Comparison of ENCODE assay signal across 10 mouse cellular contexts in the genomic region with DNA sequence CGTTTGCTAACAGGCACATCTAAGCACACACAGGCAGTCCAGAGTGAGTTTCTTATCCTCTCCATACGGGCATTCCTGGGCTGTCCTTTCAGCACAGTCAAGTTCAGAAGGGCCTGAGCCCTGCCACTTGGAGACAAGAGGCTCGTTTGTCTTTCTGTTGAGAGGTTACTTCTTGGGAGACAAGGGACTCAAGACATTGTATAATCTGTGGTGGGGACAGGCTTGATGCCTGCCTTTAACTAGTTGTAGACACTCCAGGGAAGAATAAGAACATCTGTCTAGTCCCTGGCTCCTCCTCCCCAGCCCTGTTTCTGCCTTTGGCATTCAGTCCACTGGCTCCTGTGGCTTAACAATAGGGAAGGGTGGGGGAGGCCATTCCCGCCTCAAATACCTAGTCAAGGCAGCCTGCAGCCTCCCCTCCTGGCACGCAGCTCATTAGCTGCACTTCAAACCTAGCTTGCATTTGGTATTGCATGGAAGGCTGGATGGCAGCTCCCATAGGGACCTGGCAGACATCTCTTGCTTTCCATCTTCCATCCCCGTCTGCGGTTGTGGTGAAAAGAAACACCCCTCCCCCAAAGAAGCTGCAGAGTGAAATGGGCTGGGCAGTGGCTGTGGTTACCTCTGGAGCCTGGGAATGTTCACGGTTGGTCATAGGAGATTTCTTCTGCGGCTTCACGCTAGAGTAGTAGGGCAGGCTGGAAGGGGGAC. TPM values are rescaled to one million over a fixed set of nuclear protein-coding genes. Genes with fewer than 3 reads are reported as not detected.
DNase-seq lines count a peak whose midpoint lies in the region; ATAC-seq and TF ChIP-seq lines count a peak whose summit lies in the region.
"Had no signal": no experiment of that assay in that cellular context is flagged by ENCODE, and none has a peak within 500 bp of the region (broad histone marks: within the 10 kb centered on the region; RNA-seq: fewer than 3 reads in every experiment).

No protein-coding gene starts in this region.

- ATAC-seq in lung, embryonic 14.5 days (ENCODE audit: insufficient read depth) = peak; percentile 10; the same call in 1 of the 2 replicates
- peak; percentile 45 for ATAC-seq in embryonic facial prominence, embryonic 12.5 days (ENCODE audit: insufficient number of reproducible peaks, insufficient read depth, low FRiP score, low TSS enrichment)
- ATAC-seq in limb, embryonic 11.5 days (ENCODE audit: insufficient number of reproducible peaks, low FRiP score, low TSS enrichment, low read depth) = no peak
- peak; percentile 38; the same call in 1 of the 2 replicates for ATAC-seq in stomach, embryonic 14.5 days (ENCODE audit: insufficient number of reproducible peaks, insufficient read depth, low FRiP score, low read depth)

- TF ChIP-seq CTCF in lung, embryonic 14.5 days (IDR thresholded peaks at IDR 0.05; ENCODE audit: low read depth) = no peak
- no peak for TF ChIP-seq CTCF in lung, adult 2 months (IDR thresholded peaks at IDR 0.05; ENCODE audit: insufficient read depth, low read length)

- 18% methylated on average over 10 of the region's 10 CpGs for WGBS in lung, embryonic 14.5 days
- 44% methylated on average over 10 of the region's 10 CpGs for WGBS in lung, adult 2 months
- WGBS in embryonic facial prominence, embryonic 12.5 days = 3% methylated on average over 10 of the region's 10 CpGs
- WGBS in limb, embryonic 11.5 days = 14% methylated on average over 10 of the region's 10 CpGs
- WGBS in stomach, embryonic 14.5 days = 20% methylated on average over 10 of the region's 10 CpGs

- peak; percentile 46 for DNase-seq in lung, embryonic 14.5 days
- no peak for DNase-seq in lung, adult 2 months
- peak; percentile 65 for DNase-seq in limb, embryonic 11.5 days (ENCODE audit: low spot score)
- no peak for DNase-seq in left cerebral cortex, postnatal 36 days (ENCODE audit: low spot score in 2 of 2)
- DNase-seq in spleen, adult 18-20 months = no peak
- no peak for DNase-seq in cerebellum, adult 18-20 months
- DNase-seq: adrenal gland, postnatal 25 days; heart, postnatal 10 days had no signal

- no peak overlapping the region for H3K4me3 ChIP-seq in lung, embryonic 14.5 days (ENCODE audit: low read depth, low read length)
- H3K4me3 ChIP-seq in lung, adult 2 months (replicated peaks; ENCODE audit: extremely low read depth, low read depth, low read length) = no peak overlapping the region
- no peak overlapping the region for H3K4me3 ChIP-seq in embryonic facial prominence, embryonic 12.5 days
- no peak overlapping the region for H3K4me3 ChIP-seq in limb, embryonic 11.5 days (ENCODE audit: low read depth, low read length)
- no peak overlapping the region for H3K4me3 ChIP-seq in stomach, embryonic 14.5 days (ENCODE audit: low read depth, low read length)

- H3K36me3 ChIP-seq in lung, embryonic 14.5 days (ENCODE audit: insufficient read depth) = no peaks in the 10 kb centered on the region
- no peaks in the 10 kb centered on the region for H3K36me3 ChIP-seq in embryonic facial prominence, embryonic 12.5 days
- H3K36me3 ChIP-seq in limb, embryonic 11.5 days (ENCODE audit: control insufficient read depth, insufficient read depth, low read length) = no peaks in the 10 kb centered on the region
- no peaks in the 10 kb centered on the region for H3K36me3 ChIP-seq in stomach, embryonic 14.5 days (ENCODE audit: control insufficient read depth, insufficient read depth, low read length)

- H3K4me1 ChIP-seq in lung, embryonic 14.5 days (ENCODE audit: insufficient read depth) = peaks cover 43% of the 10 kb centered on the region
- H3K4me1 ChIP-seq in lung, adult 2 months (ENCODE audit: control insufficient read depth, insufficient read depth, low read length) = no peaks in the 10 kb centered on the region; the same call in 1 of the 2 replicates
- H3K4me1 ChIP-seq in embryonic facial prominence, embryonic 12.5 days = peaks cover 63% of the 10 kb centered on the region
- H3K4me1 ChIP-seq in limb, embryonic 11.5 days (ENCODE audit: control insufficient read depth, insufficient read depth, low read length) = peaks cover 55% of the 10 kb centered on the region
- peaks cover 44% of the 10 kb centered on the region for H3K4me1 ChIP-seq in stomach, embryonic 14.5 days (ENCODE audit: control insufficient read depth, insufficient read depth, low read length)

- H3K4me2 ChIP-seq in lung, embryonic 14.5 days = no peak overlapping the region
- peak overlapping the region; percentile 10; the same call in 1 of the 2 replicates for H3K4me2 ChIP-seq in embryonic facial prominence, embryonic 12.5 days (replicated peaks)
- peak overlapping the region; percentile 16; the same call in 1 of the 2 replicates for H3K4me2 ChIP-seq in limb, embryonic 11.5 days (ENCODE audit: low read depth, severe bottlenecking)
- H3K4me2 ChIP-seq in stomach, embryonic 14.5 days (replicated peaks; ENCODE audit: low read depth, low read length) = no peak overlapping the region

- H3K27ac ChIP-seq in lung, embryonic 14.5 days (ENCODE audit: low read depth) = peak overlapping the region; percentile 76
- peak overlapping the region; percentile 98 for H3K27ac ChIP-seq in embryonic facial prominence, embryonic 12.5 days
- H3K27ac ChIP-seq in limb, embryonic 11.5 days (replicated peaks; ENCODE audit: low read depth, low read length) = peak overlapping the region; percentile 95
- peak overlapping the region; percentile 23; the same call in 1 of the 2 replicates for H3K27ac ChIP-seq in stomach, embryonic 14.5 days (ENCODE audit: low read length)

- H3K9me3 ChIP-seq in lung, embryonic 14.5 days (ENCODE audit: low read depth, low read length) = no peaks in the 10 kb centered on the region
- no peaks in the 10 kb centered on the region for H3K9me3 ChIP-seq in embryonic facial prominence, embryonic 12.5 days
- no peaks in the 10 kb centered on the region for H3K9me3 ChIP-seq in limb, embryonic 11.5 days (ENCODE audit: control insufficient read depth, low read length)
- no peaks in the 10 kb centered on the region for H3K9me3 ChIP-seq in stomach, embryonic 14.5 days (ENCODE audit: control insufficient read depth, low read depth, low read length)

- H3K9ac ChIP-seq in lung, embryonic 14.5 days = peak overlapping the region; percentile 13; the same call in 1 of the 2 replicates
- H3K9ac ChIP-seq in embryonic facial prominence, embryonic 12.5 days = no peak overlapping the region
- peak overlapping the region; percentile 45 for H3K9ac ChIP-seq in limb, embryonic 11.5 days (ENCODE audit: low read length)
- H3K9ac ChIP-seq in stomach, embryonic 14.5 days (replicated peaks; ENCODE audit: low read depth, low read length) = no peak overlapping the region

- no peaks in the 10 kb centered on the region for H3K27me3 ChIP-seq in lung, embryonic 14.5 days (ENCODE audit: insufficient read depth, low read length)
- no peaks in the 10 kb centered on the region for H3K27me3 ChIP-seq in embryonic facial prominence, embryonic 12.5 days
- no peaks in the 10 kb centered on the region for H3K27me3 ChIP-seq in limb, embryonic 11.5 days (ENCODE audit: control insufficient read depth, insufficient read depth, low read length)
- no peaks in the 10 kb centered on the region for H3K27me3 ChIP-seq in stomach, embryonic 14.5 days (ENCODE audit: control insufficient read depth, insufficient read depth, low read length)

- intact Hi-C loops in left cerebral cortex, postnatal 36 days (cut with DNase I) = no loop called here

- no peak for TF ChIP-seq POLR2A in lung, adult 2 months (IDR thresholded peaks at IDR 0.05; ENCODE audit: borderline replicate concordance, extremely low read depth, low read depth, low read length)

RNA-seq across cellular contexts. Expression of gene Dusp7, which starts 29.8 kb away (rescaled TPM):
- 23.9 and 27.3 TPM in 2 replicates for polyA plus RNA-seq in lung, embryonic 14.5 days (2014; fragmentation: Nextera tagmentation; extraction: Ambion mirVana)
- 223 and 262 TPM in 2 replicates for polyA plus RNA-seq in lung, adult 2 months (2012; rRNA removed)
- 51.1 and 59.2 TPM in 2 replicates for polyA plus RNA-seq in embryonic facial prominence, embryonic 12.5 days (2016; fragmentation: Nextera tagmentation; extraction: Ambion mirVana)
- polyA plus RNA-seq in limb, embryonic 11.5 days (2014; fragmentation: Nextera tagmentation; extraction: Ambion mirVana) = 63.4 and 67.4 TPM in 2 replicates
- 22.4 and 24.9 TPM in 2 replicates for polyA plus RNA-seq in stomach, embryonic 14.5 days (2014; fragmentation: Nextera tagmentation; extraction: Ambion mirVana)
- 100 to 1,000 TPM; 103 to 118 TPM for total RNA-seq in left cerebral cortex, postnatal 36 days (2021)

RNA-seq across cellular contexts. Expression of gene Poc1a, which starts 57.8 kb away (rescaled TPM):
- polyA plus RNA-seq in lung, embryonic 14.5 days (2014; fragmentation: Nextera tagmentation; extraction: Ambion mirVana) = 27.1 and 29.5 TPM in 2 replicates
- polyA plus RNA-seq in lung, adult 2 months (2012; rRNA removed) = 5.7 and 7.9 TPM in 2 replicates
- 25.7 and 27.9 TPM in 2 replicates for polyA plus RNA-seq in embryonic facial prominence, embryonic 12.5 days (2016; fragmentation: Nextera tagmentation; extraction: Ambion mirVana)
- polyA plus RNA-seq in limb, embryonic 11.5 days (2014; fragmentation: Nextera tagmentation; extraction: Ambion mirVana) = 34.1 and 40.1 TPM in 2 replicates
- 25.2 and 27.7 TPM in 2 replicates for polyA plus RNA-seq in stomach, embryonic 14.5 days (2014; fragmentation: Nextera tagmentation; extraction: Ambion mirVana)
- 10 to 100 TPM; 22.0 to 26.4 TPM for total RNA-seq in left cerebral cortex, postnatal 36 days (2021)

Comparison
In these comparisons a context has a peak if more than half of its experiments do, and no peak if none do; other contexts are left out.
1. DNase-seq: peak in lung, embryonic 14.5 days (single experiment) and limb, embryonic 11.5 days (single experiment); none in lung, adult 2 months (single experiment), left cerebral cortex, postnatal 36 days (0 of 2), spleen, adult 18-20 months (0 of 2) and cerebellum, adult 18-20 months (0 of 2).
2. H3K27ac ChIP-seq: peak in every context shown above with its lines; median percentile 98 in embryonic facial prominence, embryonic 12.5 days; 95 in limb, embryonic 11.5 days; 76 in lung, embryonic 14.5 days; 23 in stomach, embryonic 14.5 days.
3. H3K4me2 ChIP-seq: peak in embryonic facial prominence, embryonic 12.5 days (single experiment) and limb, embryonic 11.5 days (single experiment); none in lung, embryonic 14.5 days (single experiment) and stomach, embryonic 14.5 days (single experiment).
4. H3K9ac ChIP-seq: peak in lung, embryonic 14.5 days (single experiment) and limb, embryonic 11.5 days (single experiment); none in embryonic facial prominence, embryonic 12.5 days (single experiment) and stomach, embryonic 14.5 days (single experiment).